Mouse (Mus musculus) liver, embryonic 11.5 days (tissue): ENCODE data around the gene Zbtb39. TPM values are rescaled to one million over a fixed set of nuclear protein-coding genes. Genes with fewer than 3 reads are reported as not detected.
"Not testable (repeated sequence)": the region's sequence is repeated elsewhere in the genome, so short reads cannot be mapped to it uniquely, and the experiment has no call there.

ENCODE experiments used
- ATAC-seq: fragments of 200-750 bp; cut with Nextera tagmentation; replicated peaks from 2 replicates; pipeline ENCODE4 v1.8.0; 2017; ENCODE audit warnings: moderate number of reproducible peaks, mild to moderate bottlenecking, moderate TSS enrichment, moderate library complexity; ENCODE audit not compliant: low FRiP score
- DNase-seq: peaks from one replicate; pipeline ENCODE4 v3.0.0-alpha.2; 2017; ENCODE audit warnings: low spot score
- H3K27ac ChIP-seq: fragments of 300-500 bp; sonication (generic); 2 replicates; pipeline ENCODE4 v1.5.1; 2014; ENCODE audit warnings: mild to moderate bottlenecking, low read depth, low read length, control low read depth
- H3K27me3 ChIP-seq: fragments of 300-500 bp; sonication (generic); replicated peaks from 2 replicates; pipeline ENCODE4 v1.6.1; 2014; ENCODE audit warnings: low read length, mixed read lengths; ENCODE audit not compliant: control insufficient read depth, insufficient read depth
- H3K36me3 ChIP-seq: fragments of 300-500 bp; sonication (generic); 2 replicates; pipeline ENCODE4 v1.6.1; 2014; ENCODE audit warnings: mild to moderate bottlenecking, low read length, moderate library complexity, mixed read lengths; ENCODE audit not compliant: control insufficient read depth, insufficient read depth
- H3K4me1 ChIP-seq: fragments of 300-500 bp; sonication (generic); replicated peaks from 2 replicates; pipeline ENCODE4 v1.6.1; 2014; ENCODE audit warnings: low read length, mixed read lengths; ENCODE audit not compliant: control insufficient read depth, insufficient read depth
- H3K4me2 ChIP-seq: fragments of 300-500 bp; sonication (generic); 2 replicates; pipeline ENCODE4 v1.6.1; 2014; ENCODE audit warnings: mild to moderate bottlenecking, control low read depth, moderate library complexity
- H3K4me3 ChIP-seq: fragments of 300-500 bp; sonication (generic); 2 replicates; pipeline ENCODE4 v1.5.1; 2014; ENCODE audit warnings: low read depth, low read length, control low read depth
- H3K9ac ChIP-seq: fragments of 300-500 bp; sonication (generic); 2 replicates; pipeline ENCODE4 v1.6.1; 2014; ENCODE audit warnings: low read depth, low read length, control low read depth
- H3K9me3 ChIP-seq: fragments of 300-500 bp; sonication (generic); 2 replicates; pipeline ENCODE4 v1.6.1; 2016; ENCODE audit warnings: low read length, inconsistent platforms, mixed read lengths; ENCODE audit not compliant: control insufficient read depth
- WGBS: fragments of 180-500 bp; shearing (Covaris S2); extraction: QIAGEN DNeasy Blood & Tissue Kit; methylation state at CpG from one replicate; pipeline ENCODE4 v1.1.7; 2014; 5-methylcytosine and 5-hydroxymethylcytosine counted together
- polyA plus RNA-seq: library from polyadenylated mRNA; unstranded; fragments of >200 nt; fragmentation: Nextera tagmentation; extraction: Ambion mirVana; gene quantifications from 2 replicates; pipeline ENCODE4 v1.2.1, GENCODE M21; 2014

Zbtb39 gene
- polyA plus RNA-seq, 1 experiment from 2014 or later = 2.8 TPM

- Histone ChIP-seq H3K27ac (no peak overlapping the region), H3K36me3 (no peaks in the 10 kb centered on the region), H3K4me1 (peaks cover 14% of the 10 kb centered on the region), H3K27me3 (no peaks in the 10 kb centered on the region), H3K4me2 (no peak overlapping the region), H3K9ac (no peak overlapping the region), H3K9me3 (no peaks in the 10 kb centered on the region), H3K4me3 (no peak overlapping the region)
- DNase-seq = no peak
- 41% methylated on average over 3 of the region's 3 CpGs for WGBS
- ATAC-seq = no peak
Observed at GRCm38 (mm10) chr10:127755246-127755645, 15.9 kb downstream of the Zbtb39 start.

- peak; percentile 42; the same call in 1 of the 2 replicates for ATAC-seq
Observed at GRCm38 (mm10) chr10:127755770-127756468, 16.6 kb downstream of the Zbtb39 start.

GRCm38 (mm10) chr10:127759181-127760110 is 20.1 kb downstream of the Zbtb39 start, which contains the start of the genes Rdh1 and Rdh16f1:
Rdh1 (plus strand) TSS chr10:127759721.
Rdh16f1 (plus strand) TSS chr10:127759787.
- Histone ChIP-seq H3K36me3 (no peaks in the 10 kb centered on the region), H3K4me2 (no peak within 1 kb of the TSS), H3K27ac (no peak within 1 kb of the TSS; the same call in 1 of the 2 replicates), H3K9ac (no peak within 1 kb of the TSS), H3K4me1 (peaks cover 8% of the 10 kb centered on the region), H3K4me3 (no peak within 1 kb of the TSS), H3K27me3 (no peaks in the 10 kb centered on the region), H3K9me3 (no peaks in the 10 kb centered on the region)
- 58% methylated on average over 9 of the region's 9 CpGs for WGBS
- DNase-seq (no peak), ATAC-seq (no peak)

More at GRCm38 (mm10) chr10:127755770-127756468, 16.6 kb downstream of the Zbtb39 start:
- H3K9ac ChIP-seq = no peak overlapping the region
- H3K4me2 ChIP-seq = peak overlapping the region; percentile 57
- H3K4me3 ChIP-seq = peak overlapping the region; percentile 16
- H3K9me3 ChIP-seq = no peaks in the 10 kb centered on the region
- H3K27me3 ChIP-seq = no peaks in the 10 kb centered on the region
- DNase-seq = no peak
- 18% methylated on average over 18 of the region's 18 CpGs for WGBS
- H3K36me3 ChIP-seq = no peaks in the 10 kb centered on the region
- peaks cover 14% of the 10 kb centered on the region for H3K4me1 ChIP-seq
- H3K27ac ChIP-seq = no peak overlapping the region

GRCm38 (mm10) chr10:127762926-127763325 is 23.6 kb downstream of the Zbtb39 start:
- H3K36me3 ChIP-seq, H3K4me1 ChIP-seq, H3K4me3 ChIP-seq, ATAC-seq, H3K9ac ChIP-seq, H3K27me3 ChIP-seq, H3K9me3 ChIP-seq, DNase-seq, H3K4me2 ChIP-seq, H3K27ac ChIP-seq: not testable (repeated sequence)
- 81% methylated on average over 10 of the region's 10 CpGs for WGBS

- Histone ChIP-seq H3K27ac (peak overlapping the region; percentile 66), H3K9ac (no peak overlapping the region), H3K4me3 (no peak overlapping the region), H3K36me3 (no peaks in the 10 kb centered on the region), H3K27me3 (no peaks in the 10 kb centered on the region), H3K4me2 (no peak overlapping the region), H3K4me1 (no peaks in the 10 kb centered on the region), H3K9me3 (no peaks in the 10 kb centered on the region)
- WGBS = 57% methylated on average over 12 of the region's 12 CpGs
- DNase-seq (no peak), ATAC-seq (peak; percentile 62)
Observed at GRCm38 (mm10) chr10:127763914-127764680, 24.8 kb downstream of the Zbtb39 start.

- H3K4me1 ChIP-seq = no peaks in the 10 kb centered on the region
Observed at GRCm38 (mm10) chr10:127766564-127766963, 27.2 kb downstream of the Zbtb39 start.

GRCm38 (mm10) chr10:127776011-127776410 is 36.7 kb downstream of the Zbtb39 start, which contains the start of gene Rdh9:
Rdh9 (plus strand) TSS chr10:127776386.
- ATAC-seq = no peak
- DNase-seq = no peak
- no peak within 1 kb of the TSS for H3K9ac ChIP-seq
- no peaks in the 10 kb centered on the region for H3K9me3 ChIP-seq
- H3K4me3 ChIP-seq = no peak within 1 kb of the TSS
- H3K4me2 ChIP-seq = no peak within 1 kb of the TSS
- no peaks in the 10 kb centered on the region for H3K4me1 ChIP-seq
- WGBS = 67% methylated on average over 2 of the region's 2 CpGs
- H3K27ac ChIP-seq = no peak within 1 kb of the TSS
- no peaks in the 10 kb centered on the region for H3K36me3 ChIP-seq
- H3K27me3 ChIP-seq = no peaks in the 10 kb centered on the region

More at GRCm38 (mm10) chr10:127766564-127766963, 27.2 kb downstream of the Zbtb39 start:
- Histone ChIP-seq H3K4me2 (no peak overlapping the region), H3K9ac (no peak overlapping the region), H3K4me3 (no peak overlapping the region), H3K36me3 (no peaks in the 10 kb centered on the region), H3K9me3 (no peaks in the 10 kb centered on the region), H3K27me3 (no peaks in the 10 kb centered on the region), H3K27ac (no peak overlapping the region)
- ATAC-seq (no peak), DNase-seq (no peak)
- WGBS = 65% methylated on average over 1 of the region's 1 CpGs

GRCm38 (mm10) chr10:127782321-127782720 is 43.0 kb downstream of the Zbtb39 start:
- not testable (repeated sequence) for H3K9me3 ChIP-seq, H3K4me3 ChIP-seq, H3K27ac ChIP-seq, H3K4me1 ChIP-seq, H3K4me2 ChIP-seq, ATAC-seq, H3K27me3 ChIP-seq, DNase-seq, H3K36me3 ChIP-seq, H3K9ac ChIP-seq
- WGBS = 91% methylated on average over 17 of the region's 17 CpGs
